Mouse (Mus musculus) spleen, adult 2 months (tissue): ENCODE data around the gene Ranbp10. TPM values are rescaled to one million over a fixed set of nuclear protein-coding genes. Genes with fewer than 3 reads are reported as not detected.

Experiments
- DNase-seq, 2 experiments: peaks; one replicate each; pipeline versions ENCODE4 v3.0.0 to v3.0.0-alpha.2; 2012 to 2021; ENCODE audit warnings: low spot score in 2 of 2, low read depth in 1 of 2
- H3K27ac ChIP-seq: fragments of 200-500 bp; 2 replicates; pipeline ENCODE4 v1.5.1; 2012; ENCODE audit warnings: low read length, inconsistent platforms; ENCODE audit not compliant: insufficient read depth
- H3K27me3 ChIP-seq: fragments of 200-500 bp; 2 replicates; pipeline ENCODE4 v1.6.1; 2012; ENCODE audit warnings: mild to moderate bottlenecking, moderate library complexity, low read length, inconsistent platforms; ENCODE audit not compliant: control insufficient read depth, insufficient read depth
- H3K36me3 ChIP-seq: fragments of 200-500 bp; 2 replicates; pipeline ENCODE4 v1.6.1; 2012; ENCODE audit warnings: mild to moderate bottlenecking, low read length, inconsistent platforms; ENCODE audit not compliant: control insufficient read depth, insufficient read depth
- H3K4me1 ChIP-seq: fragments of 200-500 bp; 2 replicates; pipeline ENCODE4 v1.6.1; 2011; ENCODE audit warnings: inconsistent platforms; ENCODE audit not compliant: control insufficient read depth, insufficient read depth, insufficient read length
- H3K4me3 ChIP-seq: fragments of 200-500 bp; 2 replicates; pipeline ENCODE4 v1.5.1; 2011; ENCODE audit warnings: mild to moderate bottlenecking, inconsistent platforms; ENCODE audit not compliant: insufficient read depth, insufficient read length; ENCODE audit errors: extremely low read depth
- CTCF ChIP-seq: fragments of 200-500 bp; IDR thresholded peaks from 2 replicates; pipeline ENCODE4 v1.5.1; 2011; ENCODE audit warnings: mild to moderate bottlenecking, inconsistent platforms; ENCODE audit not compliant: insufficient read depth, insufficient read length, insufficient replicate concordance; ENCODE audit errors: extremely low read depth
- POLR2A ChIP-seq: fragments of 200-500 bp; IDR thresholded peaks from 2 replicates; pipeline ENCODE4 v1.6.1; 2011; ENCODE audit warnings: low read depth, low read length, inconsistent platforms
- WGBS: fragments of 180-500 bp; shearing (Covaris S2); methylation state at CpG from one replicate; pipeline ENCODE4 v1.1.7; 2018; 5-methylcytosine and 5-hydroxymethylcytosine counted together
- polyA plus RNA-seq: library from polyadenylated mRNA; depleted of rRNA; stranded (reverse); fragments of >200 nt; gene quantifications from 2 replicates; pipeline ENCODE4 v1.2.3, GENCODE M21; 2012

The Ranbp10 gene
- polyA plus RNA-seq, 1 experiment: 59.9 TPM

- Histone ChIP-seq H3K4me1 (peaks cover 27% of the 10 kb centered on the region), H3K4me3 (no peak overlapping the region), H3K36me3 (no peaks in the 10 kb centered on the region), H3K27me3 (no peaks in the 10 kb centered on the region), H3K27ac (no peak overlapping the region)
- DNase-seq: no peak
- WGBS: 93% methylated on average over 5 of the region's 5 CpGs
- no peak for TF ChIP-seq POLR2A
- no peak for TF ChIP-seq CTCF
These were observed 14.6 kb downstream of the Ranbp10 start for GRCm38 (mm10) chr8:105812511-105812910.

GRCm38 (mm10) chr8:105811543-105811942 is 15.6 kb downstream of the Ranbp10 start:
- H3K4me3 ChIP-seq: no peak overlapping the region
- WGBS: 57% methylated on average over 3 of the region's 3 CpGs
- no peak for DNase-seq
- H3K4me1 ChIP-seq: peaks cover 27% of the 10 kb centered on the region
- H3K36me3 ChIP-seq: no peaks in the 10 kb centered on the region
- H3K27me3 ChIP-seq: no peaks in the 10 kb centered on the region
- no peak for TF ChIP-seq POLR2A
- no peak for TF ChIP-seq CTCF
- H3K27ac ChIP-seq: peak overlapping the region; percentile 89

GRCm38 (mm10) chr8:105811061-105811460 is 16.1 kb downstream of the Ranbp10 start:
- WGBS: 79% methylated on average over 10 of the region's 10 CpGs
- H3K4me3 ChIP-seq: no peak overlapping the region
- peaks cover 27% of the 10 kb centered on the region for H3K4me1 ChIP-seq
- DNase-seq: no peak
- H3K27me3 ChIP-seq: no peaks in the 10 kb centered on the region
- no peak for TF ChIP-seq POLR2A
- TF ChIP-seq CTCF: no peak
- H3K36me3 ChIP-seq: no peaks in the 10 kb centered on the region
- peak overlapping the region; percentile 89 for H3K27ac ChIP-seq

GRCm38 (mm10) chr8:105810245-105810786 is 16.8 kb downstream of the Ranbp10 start:
- peaks cover 27% of the 10 kb centered on the region for H3K4me1 ChIP-seq
- H3K27ac ChIP-seq: peak overlapping the region; percentile 89
- H3K36me3 ChIP-seq: no peaks in the 10 kb centered on the region
- H3K27me3 ChIP-seq: no peaks in the 10 kb centered on the region
- 22% methylated on average over 6 of the region's 6 CpGs for WGBS
- no peak for TF ChIP-seq CTCF
- no peak for TF ChIP-seq POLR2A
- peak in 1 of 2 experiments; percentile 52 for DNase-seq
- no peak overlapping the region for H3K4me3 ChIP-seq

- H3K27me3 ChIP-seq: no peaks in the 10 kb centered on the region
- DNase-seq: no peak
- peaks cover 5% of the 10 kb centered on the region for H3K36me3 ChIP-seq
- peaks cover 27% of the 10 kb centered on the region for H3K4me1 ChIP-seq
- no peak for TF ChIP-seq CTCF
- TF ChIP-seq POLR2A: no peak
- H3K4me3 ChIP-seq: no peak overlapping the region
- WGBS: 89% methylated on average over 2 of the region's 2 CpGs
- H3K27ac ChIP-seq: peak overlapping the region; percentile 54
These were observed 18.7 kb downstream of the Ranbp10 start for GRCm38 (mm10) chr8:105808480-105808879.

GRCm38 (mm10) chr8:105807766-105808165 is 19.4 kb downstream of the Ranbp10 start:
- H3K36me3 ChIP-seq: peaks cover 5% of the 10 kb centered on the region
- WGBS: 93% methylated on average over 5 of the region's 5 CpGs
- no peak overlapping the region for H3K27ac ChIP-seq
- DNase-seq: no peak
- TF ChIP-seq CTCF: no peak
- H3K4me1 ChIP-seq: peaks cover 27% of the 10 kb centered on the region
- no peaks in the 10 kb centered on the region for H3K27me3 ChIP-seq
- no peak overlapping the region for H3K4me3 ChIP-seq

GRCm38 (mm10) chr8:105805964-105806363 is 21.2 kb downstream of the Ranbp10 start:
- Histone ChIP-seq H3K36me3 (peaks cover 5% of the 10 kb centered on the region), H3K4me3 (no peak overlapping the region), H3K27ac (no peak overlapping the region), H3K27me3 (no peaks in the 10 kb centered on the region), H3K4me1 (peaks cover 14% of the 10 kb centered on the region)
- no peak for DNase-seq
- 15% methylated on average over 1 of the region's 1 CpGs for WGBS
- TF ChIP-seq CTCF: no peak
- TF ChIP-seq POLR2A: no peak
